Mouse (Mus musculus): ENCODE results near the gene Irf8.

DNA sequence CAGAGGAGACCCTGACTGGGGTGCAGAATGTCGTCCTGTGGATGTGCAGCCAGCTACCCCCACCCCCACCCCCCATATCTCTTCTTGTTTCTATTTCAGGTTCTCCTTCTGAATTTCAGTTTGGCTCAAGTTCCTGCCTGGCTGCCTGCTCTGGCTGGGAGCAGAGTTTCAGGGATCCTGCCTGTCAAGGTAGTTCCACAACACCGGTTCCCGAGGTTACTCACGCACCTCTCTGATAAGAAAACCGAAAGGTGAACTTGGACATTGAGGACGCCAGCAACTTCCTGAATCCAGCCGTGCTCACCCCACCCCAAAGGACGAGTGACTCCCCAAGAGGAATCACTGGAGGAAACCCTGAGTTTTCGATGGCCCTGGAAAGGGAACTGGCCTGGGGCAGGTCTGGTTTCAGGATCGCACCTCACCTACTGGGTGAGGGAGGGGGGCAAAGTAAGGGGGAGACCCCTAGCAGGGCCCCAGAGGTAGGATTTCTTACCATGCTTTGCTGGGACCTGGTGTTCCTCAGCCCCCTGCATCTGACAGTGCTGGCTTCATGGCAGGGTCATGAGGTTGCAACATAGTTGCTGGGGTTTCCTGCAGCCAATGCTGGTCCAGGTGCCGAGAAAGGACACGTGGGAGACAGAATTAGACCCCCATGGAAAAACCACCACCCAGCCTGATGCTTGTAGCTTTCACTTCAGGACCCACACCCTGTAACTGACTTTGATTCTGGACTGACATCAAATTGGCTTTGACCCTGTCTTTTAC lies 32.5 kb downstream of the Irf8 start:
- no peak for TF ChIP-seq CTCF (IDR thresholded peaks at IDR 0.05; ENCODE audit: low read depth)
- no peak for TF ChIP-seq EP300 (IDR thresholded peaks at IDR 0.05; ENCODE audit: low read depth)

Data from heart, postnatal 0 days (tissue).